Mouse (Mus musculus): ENCODE data around the gene Lnx1. TPM values are rescaled to one million over a fixed set of nuclear protein-coding genes. Genes with fewer than 3 reads are reported as not detected.

Gene Lnx1
- not detected for total RNA-seq (2023)

DNA sequence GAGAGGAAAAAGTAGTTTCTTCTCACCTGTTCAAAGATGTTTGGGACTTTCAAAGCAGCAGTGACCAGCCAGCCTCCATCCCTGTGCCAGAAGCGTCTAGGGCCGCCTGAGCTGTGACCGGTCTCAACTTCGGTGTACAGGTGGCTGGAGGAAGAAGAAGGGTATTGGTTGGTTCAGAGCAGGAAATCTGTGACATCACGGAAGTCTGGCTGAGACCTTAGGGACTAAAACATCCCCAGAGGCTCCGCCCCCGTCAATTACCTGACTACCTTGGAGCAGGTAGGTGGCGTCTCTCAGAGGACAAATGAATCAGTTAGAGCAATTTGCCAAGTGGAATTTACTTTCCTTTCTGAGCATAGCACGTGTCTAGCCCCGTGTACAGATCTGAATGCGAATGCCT lies at the start of gene Lnx1:
Lnx1 (minus strand) TSS at position 147 of the 400 bp plus-strand sequence.

Other genes starting within 250 kb of the Lnx1 start
- gene Scfd2, start 171.2 kb downstream of the Lnx1 start, total RNA-seq (2023): 10 to 100 TPM; 49.5 to 56.5 TPM
- 100 to 1,000 TPM; 128 to 136 TPM for gene Fip1l1, start 167.5 kb downstream of the Lnx1 start, total RNA-seq (2023)